27 mouse cellular contexts compared by ENCODE assay signal in genomic region chr13:38397007-38397545, GRCm38 (mm10). TPM values are rescaled to one million over a fixed set of nuclear protein-coding genes. Genes with fewer than 3 reads are reported as not detected.
DNase-seq lines count a peak whose midpoint lies in the region; ATAC-seq and TF ChIP-seq lines count a peak whose summit lies in the region.
"Had no signal": no experiment of that assay in that cellular context is flagged by ENCODE, and none has a peak within 500 bp of the region (broad histone marks: within the 10 kb centered on the region; RNA-seq: fewer than 3 reads in every experiment).

No protein-coding gene starts in this region.

- no peak for ATAC-seq in embryonic facial prominence, embryonic 15.5 days (ENCODE audit: insufficient number of reproducible peaks, low FRiP score, low TSS enrichment, low read depth)
- peak; percentile 34; the same call in 1 of the 2 replicates for ATAC-seq in limb, embryonic 14.5 days (ENCODE audit: low FRiP score, low read depth)
- ATAC-seq in heart, embryonic 11.5 days (replicated peaks; ENCODE audit: insufficient number of reproducible peaks, low FRiP score, low TSS enrichment), result no peak
- ATAC-seq in hindbrain, postnatal 0 days, result no peak
- ATAC-seq: activated CD4-positive, CD25-positive, alpha-beta regulatory T cell, adult 4 months; forebrain, embryonic 13.5 days; intestine, embryonic 15.5 days; liver, embryonic 12.5 days; liver, postnatal 0 days; midbrain, embryonic 13.5 days had no signal

- H3K4me3 ChIP-seq in embryonic facial prominence, embryonic 10.5 days, result no peak overlapping the region
- H3K4me3 ChIP-seq in embryonic facial prominence, embryonic 15.5 days (replicated peaks), result no peak overlapping the region
- H3K4me3 ChIP-seq in limb, embryonic 14.5 days (replicated peaks; ENCODE audit: low read length), result no peak overlapping the region
- H3K4me3 ChIP-seq in heart, embryonic 11.5 days (ENCODE audit: low read depth, low read length), result no peak overlapping the region
- H3K4me3 ChIP-seq in hindbrain, postnatal 0 days (ENCODE audit: low read length), result no peak overlapping the region
- H3K4me3 ChIP-seq: forebrain, embryonic 13.5 days; hindbrain, embryonic 10.5 days; hindbrain, embryonic 15.5 days; intestine, embryonic 15.5 days; limb, embryonic 12.5 days; liver, embryonic 12.5 days; megakaryocyte, embryonic 14.5 days; midbrain, embryonic 13.5 days; neural tube, embryonic 13.5 days had no signal

- H3K4me1 ChIP-seq in embryonic facial prominence, embryonic 10.5 days, result peaks cover 24% of the 10 kb centered on the region
- H3K4me1 ChIP-seq in embryonic facial prominence, embryonic 15.5 days, result peaks cover 17% of the 10 kb centered on the region; the same call in 1 of the 2 replicates
- H3K4me1 ChIP-seq in limb, embryonic 14.5 days (ENCODE audit: control insufficient read depth, insufficient read depth, low read length), result peaks cover 10% of the 10 kb centered on the region
- H3K4me1 ChIP-seq in heart, embryonic 11.5 days (ENCODE audit: control insufficient read depth, insufficient read depth, low read length), result no peaks in the 10 kb centered on the region
- H3K4me1 ChIP-seq in hindbrain, postnatal 0 days (ENCODE audit: insufficient read depth, low read length), result no peaks in the 10 kb centered on the region
- H3K4me1 ChIP-seq: forebrain, embryonic 13.5 days; hindbrain, embryonic 10.5 days; hindbrain, embryonic 15.5 days; intestine, embryonic 15.5 days; liver, embryonic 12.5 days; megakaryocyte, embryonic 14.5 days; midbrain, embryonic 13.5 days; neural tube, embryonic 13.5 days had no signal

- no peak overlapping the region for H3K27ac ChIP-seq in embryonic facial prominence, embryonic 10.5 days (replicated peaks)
- H3K27ac ChIP-seq in embryonic facial prominence, embryonic 15.5 days (replicated peaks), result 0 out of 2 replicates have a peak overlapping the region, but pooled peaks have one; percentile 11
- H3K27ac ChIP-seq in limb, embryonic 14.5 days (replicated peaks; ENCODE audit: low read depth, low read length), result no peak overlapping the region
- H3K27ac ChIP-seq in heart, embryonic 11.5 days (ENCODE audit: low read depth, low read length), result no peak overlapping the region
- no peak overlapping the region for H3K27ac ChIP-seq in hindbrain, postnatal 0 days
- H3K27ac ChIP-seq: forebrain, embryonic 13.5 days; hindbrain, embryonic 10.5 days; hindbrain, embryonic 15.5 days; intestine, embryonic 15.5 days; limb, embryonic 12.5 days; liver, embryonic 12.5 days; midbrain, embryonic 13.5 days; neural tube, embryonic 13.5 days had no signal

- TF ChIP-seq CTCF in hindbrain, postnatal 0 days (IDR thresholded peaks at IDR 0.05; ENCODE audit: low read depth), result no peak

- no peak overlapping the region for H3K9ac ChIP-seq in embryonic facial prominence, embryonic 15.5 days
- H3K9ac ChIP-seq in limb, embryonic 14.5 days (ENCODE audit: low read depth, low read length, severe bottlenecking), result no peak overlapping the region
- H3K9ac ChIP-seq in heart, embryonic 11.5 days (ENCODE audit: low read depth, low read length), result no peak overlapping the region
- H3K9ac ChIP-seq in hindbrain, postnatal 0 days (replicated peaks; ENCODE audit: low read length), result no peak overlapping the region
- H3K9ac ChIP-seq: forebrain, embryonic 13.5 days; hindbrain, embryonic 15.5 days; intestine, embryonic 15.5 days; limb, embryonic 12.5 days; liver, embryonic 12.5 days; liver, postnatal 0 days; midbrain, embryonic 13.5 days; neural tube, embryonic 13.5 days had no signal

- no peak overlapping the region for H3K4me2 ChIP-seq in embryonic facial prominence, embryonic 15.5 days (replicated peaks)
- no peak overlapping the region for H3K4me2 ChIP-seq in limb, embryonic 14.5 days (replicated peaks; ENCODE audit: low read depth, low read length, severe bottlenecking)
- H3K4me2 ChIP-seq in heart, embryonic 11.5 days, result no peak overlapping the region
- no peak overlapping the region for H3K4me2 ChIP-seq in hindbrain, postnatal 0 days (ENCODE audit: low read depth, low read length)
- H3K4me2 ChIP-seq: forebrain, embryonic 13.5 days; hindbrain, embryonic 15.5 days; intestine, embryonic 15.5 days; limb, embryonic 12.5 days; liver, embryonic 12.5 days; midbrain, embryonic 13.5 days; neural tube, embryonic 13.5 days had no signal

- TF ChIP-seq POLR2A in limb, embryonic 14.5 days (IDR thresholded peaks at IDR 0.05; ENCODE audit: borderline replicate concordance, extremely low read depth, insufficient read depth, insufficient read length), result no peak

- no peaks in the 10 kb centered on the region for H3K27me3 ChIP-seq in embryonic facial prominence, embryonic 10.5 days (replicated peaks; ENCODE audit: low read depth, poor library complexity, severe bottlenecking)
- H3K27me3 ChIP-seq in embryonic facial prominence, embryonic 15.5 days, result no peaks in the 10 kb centered on the region
- no peaks in the 10 kb centered on the region for H3K27me3 ChIP-seq in limb, embryonic 14.5 days (ENCODE audit: control insufficient read depth, insufficient read depth, low read length)
- H3K27me3 ChIP-seq in heart, embryonic 11.5 days (ENCODE audit: control insufficient read depth, insufficient read depth, low read length), result no peaks in the 10 kb centered on the region; the same call in 1 of the 2 replicates
- no peaks in the 10 kb centered on the region for H3K27me3 ChIP-seq in hindbrain, postnatal 0 days (ENCODE audit: insufficient read depth, low read length)
- H3K27me3 ChIP-seq: forebrain, embryonic 13.5 days; hindbrain, embryonic 15.5 days; intestine, embryonic 15.5 days; limb, embryonic 12.5 days; liver, embryonic 12.5 days; megakaryocyte, embryonic 14.5 days; midbrain, embryonic 13.5 days; neural tube, embryonic 13.5 days had no signal

- intact Hi-C loops in left cerebral cortex, postnatal 25 days (cut with DNase I), result no loop called here

- H3K9me3 ChIP-seq in embryonic facial prominence, embryonic 10.5 days, result no peaks in the 10 kb centered on the region
- H3K9me3 ChIP-seq in embryonic facial prominence, embryonic 15.5 days (replicated peaks), result no peaks in the 10 kb centered on the region
- no peaks in the 10 kb centered on the region for H3K9me3 ChIP-seq in limb, embryonic 14.5 days (ENCODE audit: control insufficient read depth, low read length)
- H3K9me3 ChIP-seq in heart, embryonic 11.5 days (replicated peaks; ENCODE audit: control insufficient read depth, low read length), result no peaks in the 10 kb centered on the region
- no peaks in the 10 kb centered on the region for H3K9me3 ChIP-seq in hindbrain, postnatal 0 days (ENCODE audit: low read length)
- H3K9me3 ChIP-seq: forebrain, embryonic 13.5 days; hindbrain, embryonic 10.5 days; hindbrain, embryonic 15.5 days; intestine, embryonic 15.5 days; limb, embryonic 12.5 days; liver, embryonic 12.5 days; midbrain, embryonic 13.5 days; neural tube, embryonic 13.5 days had no signal

- no peaks in the 10 kb centered on the region for H3K36me3 ChIP-seq in embryonic facial prominence, embryonic 10.5 days (replicated peaks)
- H3K36me3 ChIP-seq in embryonic facial prominence, embryonic 15.5 days, result no peaks in the 10 kb centered on the region
- no peaks in the 10 kb centered on the region for H3K36me3 ChIP-seq in limb, embryonic 14.5 days (ENCODE audit: control insufficient read depth, insufficient read depth, low read length)
- no peaks in the 10 kb centered on the region for H3K36me3 ChIP-seq in heart, embryonic 11.5 days (ENCODE audit: control insufficient read depth, insufficient read depth, low read length)
- no peaks in the 10 kb centered on the region for H3K36me3 ChIP-seq in hindbrain, postnatal 0 days (ENCODE audit: insufficient read depth, low read length)
- H3K36me3 ChIP-seq: hindbrain, embryonic 10.5 days; hindbrain, embryonic 15.5 days; intestine, embryonic 15.5 days; limb, embryonic 12.5 days; liver, embryonic 12.5 days; midbrain, embryonic 13.5 days; neural tube, embryonic 13.5 days had no signal

- WGBS in embryonic facial prominence, embryonic 10.5 days, result 48% methylated on average over 7 of the region's 7 CpGs
- WGBS in embryonic facial prominence, embryonic 15.5 days, result 37% methylated on average over 7 of the region's 7 CpGs
- WGBS in limb, embryonic 14.5 days, result 33% methylated on average over 7 of the region's 7 CpGs
- WGBS in heart, embryonic 11.5 days (ENCODE audit: insufficient replicate concordance), result 70% methylated on average over 7 of the region's 7 CpGs
- WGBS in hindbrain, postnatal 0 days, result 77% methylated on average over 7 of the region's 7 CpGs

- DNase-seq in NIH3T3 (ENCODE audit: low read depth), result peak; percentile 28
- DNase-seq in embryonic facial prominence, embryonic 10.5 days (ENCODE audit: low spot score), result peak; percentile 33
- DNase-seq in limb, embryonic 14.5 days (ENCODE audit: low spot score), result peak; percentile 62
- DNase-seq in hindbrain, postnatal 0 days (ENCODE audit: low spot score), result no peak
- no peak for DNase-seq in left cerebral cortex, postnatal 25 days (ENCODE audit: low spot score in 2 of 2)
- DNase-seq: adrenal gland, adult 2 months; adrenal gland, postnatal 36 days; B cell, adult 2 months; cerebellum, adult 2 months; cerebellum, postnatal 14 days; heart, postnatal 14 days; kidney, adult 2 months; layer of hippocampus, postnatal 36 days; liver, postnatal 0 days; lung, postnatal 36 days had no signal

RNA-seq across cellular contexts. Expression of gene Bmp6, which starts 52.2 kb away (rescaled TPM):
- polyA plus RNA-seq in embryonic facial prominence, embryonic 10.5 days (2016; fragmentation: Nextera tagmentation; extraction: Ambion mirVana), result 0.67 and 0.75 TPM in 2 replicates
- 5.1 and 5.2 TPM in 2 replicates for polyA plus RNA-seq in embryonic facial prominence, embryonic 15.5 days (2015; fragmentation: Nextera tagmentation; extraction: Ambion mirVana)
- polyA plus RNA-seq in limb, embryonic 14.5 days (2012; rRNA removed), result 6.6 and 8.6 TPM in 2 replicates
- polyA plus RNA-seq in limb, embryonic 14.5 days (2014; fragmentation: Nextera tagmentation; extraction: Ambion mirVana), result 1.8 and 1.9 TPM in 2 replicates
- 2.6 and 3.1 TPM in 2 replicates for polyA plus RNA-seq in heart, embryonic 11.5 days (2014; fragmentation: Nextera tagmentation; extraction: Ambion mirVana)
- total RNA-seq in hindbrain, postnatal 0 days (2014; rRNA removed), result 19.4 and 20.9 TPM in 2 replicates
- polyA plus RNA-seq in hindbrain, postnatal 0 days (2015; fragmentation: Nextera tagmentation; extraction: Ambion mirVana), result 5.2 and 5.3 TPM in 2 replicates
- total RNA-seq in left cerebral cortex, postnatal 25 days (2021), result 10 to 100 TPM in 1 of 2 experiments, 1 to 10 TPM in 1; 8.3 to 12.4 TPM
- polyA plus RNA-seq: activated CD4-positive, CD25-positive, alpha-beta regulatory T cell, adult 4 months had no signal

Comparison
In these comparisons a context has a peak if more than half of its experiments do, and no peak if none do; other contexts are left out.
1. DNase-seq: peak in NIH3T3 (single experiment), embryonic facial prominence, embryonic 10.5 days (single experiment) and limb, embryonic 14.5 days (single experiment); none in hindbrain, postnatal 0 days (single experiment) and left cerebral cortex, postnatal 25 days (0 of 2).